Mouse (Mus musculus) 3134 (cell line): ENCODE measurements around the gene Enpep.

Experiments used
- DNase-seq: peaks from one replicate; pipeline ENCODE4 v3.0.0-alpha.2; 2011; ENCODE audit warnings: low spot score; ENCODE audit not compliant: insufficient read length; ENCODE audit errors: extremely low read depth

Gene Enpep

DNA sequence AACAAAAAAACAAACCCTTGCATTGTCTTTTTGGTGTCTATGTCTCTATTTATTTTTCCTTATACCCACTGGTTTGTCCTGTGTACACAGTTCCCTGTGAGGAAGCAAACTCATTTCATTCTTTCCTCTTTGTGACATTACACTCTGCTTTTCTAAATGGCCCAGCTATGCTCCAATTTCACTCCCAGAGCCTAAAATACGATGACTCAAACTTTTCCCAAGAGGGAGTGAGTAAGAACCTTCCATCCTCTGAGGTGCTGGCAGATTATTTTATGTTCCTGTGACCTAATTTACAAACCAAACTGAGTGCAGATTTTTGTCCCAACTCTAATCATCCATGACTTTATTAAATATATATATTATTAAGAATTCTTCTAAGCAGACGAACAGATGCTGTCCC, 19.3 kb downstream of the Enpep start:
- peak; percentile 35 for DNase-seq

DNA sequence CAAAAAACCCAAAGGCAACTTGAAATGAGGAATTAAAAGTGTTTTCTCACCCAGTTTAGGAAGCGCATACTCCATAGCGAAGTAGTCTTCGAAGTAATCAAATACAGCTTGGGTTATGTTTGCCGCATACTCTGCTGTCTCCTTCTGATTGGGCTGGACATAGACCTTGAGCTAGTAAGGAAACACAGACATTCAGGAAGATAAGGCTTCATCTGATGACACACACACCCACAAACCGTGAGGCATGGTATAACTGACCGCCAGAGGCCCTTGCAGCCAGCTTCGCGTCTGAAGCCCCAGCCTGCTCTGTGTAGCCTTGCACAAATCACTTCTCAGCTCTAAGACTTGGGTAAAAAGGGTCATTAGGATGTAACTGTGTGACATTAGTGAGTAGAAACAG, 20.0 kb downstream of the Enpep start:
- no peak for DNase-seq

DNA sequence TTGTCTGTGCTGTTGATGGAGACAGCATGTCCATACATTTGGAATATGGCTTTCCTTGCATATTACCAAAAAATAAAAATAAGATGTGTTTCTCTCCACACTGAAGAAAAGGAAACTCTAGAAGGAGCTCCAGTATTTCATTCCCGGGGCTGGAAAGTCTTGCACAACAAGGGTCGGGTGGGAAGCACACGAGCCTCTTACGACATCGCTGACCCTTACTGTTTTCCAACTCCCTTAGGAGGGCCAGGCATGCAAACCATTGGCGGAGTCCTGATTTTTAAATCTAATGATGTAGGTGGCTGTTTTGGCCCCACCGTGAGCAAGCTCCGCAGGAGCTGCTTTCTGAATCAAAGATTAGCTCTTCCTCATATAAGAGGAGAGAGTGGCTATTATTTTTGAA, 20.6 kb downstream of the Enpep start:
- no peak for DNase-seq

DNA sequence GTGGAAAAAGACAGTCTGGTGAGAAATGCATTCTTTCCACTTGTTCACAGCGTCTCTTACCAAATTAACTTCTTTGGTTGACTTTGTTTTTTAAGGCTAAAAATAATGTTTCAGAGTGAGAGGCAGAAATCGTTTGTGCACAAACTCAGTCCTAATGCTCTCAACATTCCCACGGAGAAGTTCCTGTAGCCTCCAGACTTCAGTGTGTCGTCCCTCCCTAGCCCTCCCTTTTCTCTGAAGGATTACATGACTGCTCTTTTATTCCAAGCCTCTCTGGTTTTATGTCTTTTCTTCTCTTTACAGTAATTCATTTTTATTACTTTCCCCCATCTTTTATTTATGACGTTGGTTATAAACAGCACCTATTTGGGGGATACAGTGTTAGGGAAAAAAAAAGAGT, 22.6 kb downstream of the Enpep start:
- no peak for DNase-seq

DNA sequence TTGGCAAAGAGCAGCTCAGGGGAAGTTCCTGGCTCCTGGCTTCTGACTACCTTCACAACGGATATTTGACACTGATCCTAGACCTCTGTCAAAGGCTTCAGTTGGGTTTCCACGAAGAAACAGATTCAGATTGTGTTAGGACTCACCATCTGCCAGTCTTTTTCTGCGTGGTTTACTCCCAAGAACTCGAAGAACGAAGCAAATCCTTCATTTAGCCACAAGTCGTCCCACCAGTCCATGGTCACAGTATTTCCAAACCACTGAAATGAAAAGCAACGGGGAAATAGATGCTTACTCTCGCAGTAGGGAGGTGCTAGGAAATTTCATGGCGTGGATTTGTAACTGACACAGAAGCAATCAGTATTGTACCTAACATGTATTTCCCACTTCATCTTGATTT, 23.6 kb downstream of the Enpep start:
- no peak for DNase-seq

DNA sequence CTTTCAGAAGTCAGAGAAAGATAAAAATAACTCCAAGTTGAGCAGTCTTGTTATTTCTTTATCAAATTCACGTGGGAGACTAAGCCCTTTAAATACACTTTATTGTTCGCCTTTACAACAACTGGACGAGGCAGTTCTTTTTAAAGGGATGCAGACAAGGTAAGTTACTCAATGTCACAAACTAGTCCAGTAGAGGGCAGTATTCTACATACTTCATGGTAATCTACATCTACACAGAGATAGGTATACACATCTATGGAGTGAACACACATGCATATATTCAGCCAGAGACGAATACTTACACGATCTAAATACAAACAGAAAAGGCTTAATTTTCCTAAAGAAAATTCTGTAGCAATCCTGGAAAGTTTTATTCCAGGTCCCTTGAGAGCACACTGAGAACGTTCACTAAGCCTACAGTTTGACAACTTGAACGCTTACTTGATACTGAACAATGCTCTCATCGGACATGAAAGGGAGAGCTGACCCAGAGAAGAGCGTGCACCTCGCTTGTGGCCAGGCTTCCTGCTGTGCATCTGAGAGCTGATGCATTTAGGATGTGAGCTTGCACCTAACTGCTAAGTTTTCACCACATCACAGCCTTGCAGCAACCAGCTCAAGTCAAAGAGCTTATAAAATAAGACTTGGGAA, 24.3 kb downstream of the Enpep start:
- no peak for DNase-seq

DNA sequence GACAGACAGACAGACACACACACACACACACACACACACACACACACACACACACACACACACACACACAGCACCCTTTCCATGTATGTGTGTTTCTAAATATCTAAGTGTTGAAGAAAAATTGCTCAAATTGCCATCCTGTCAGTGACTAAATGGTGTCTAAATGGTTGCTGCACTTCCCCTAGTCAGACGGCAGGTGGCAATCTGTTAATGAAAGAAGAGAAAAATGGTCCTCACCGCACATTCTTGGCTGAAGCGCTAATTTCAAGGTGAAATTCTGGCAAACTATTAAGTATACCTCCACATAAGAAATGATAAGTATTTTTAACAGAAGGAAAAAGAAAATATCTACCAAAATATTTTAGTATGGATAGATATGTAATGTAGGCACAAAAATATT, 28.6 kb downstream of the Enpep start:
- no peak for DNase-seq

DNA sequence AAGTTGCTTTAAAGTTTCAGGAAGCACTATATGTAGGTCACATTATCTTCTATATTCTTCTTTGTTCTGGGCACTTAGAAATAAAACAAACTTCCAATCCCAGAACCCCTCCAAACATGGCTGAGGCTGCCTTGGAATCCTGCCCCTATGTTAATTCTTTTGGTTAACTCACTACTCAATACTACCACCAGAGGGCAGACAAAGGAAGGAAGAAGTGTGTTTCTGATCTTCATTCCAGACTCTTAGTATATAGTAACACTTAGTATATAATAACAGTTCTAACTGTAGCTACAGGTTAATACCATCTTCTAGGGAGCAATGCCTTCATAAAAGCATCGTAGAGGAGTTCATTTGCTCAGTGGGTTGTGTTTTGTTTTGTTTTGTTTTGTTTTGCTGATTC, 32.6 kb downstream of the Enpep start:
- no peak for DNase-seq

DNA sequence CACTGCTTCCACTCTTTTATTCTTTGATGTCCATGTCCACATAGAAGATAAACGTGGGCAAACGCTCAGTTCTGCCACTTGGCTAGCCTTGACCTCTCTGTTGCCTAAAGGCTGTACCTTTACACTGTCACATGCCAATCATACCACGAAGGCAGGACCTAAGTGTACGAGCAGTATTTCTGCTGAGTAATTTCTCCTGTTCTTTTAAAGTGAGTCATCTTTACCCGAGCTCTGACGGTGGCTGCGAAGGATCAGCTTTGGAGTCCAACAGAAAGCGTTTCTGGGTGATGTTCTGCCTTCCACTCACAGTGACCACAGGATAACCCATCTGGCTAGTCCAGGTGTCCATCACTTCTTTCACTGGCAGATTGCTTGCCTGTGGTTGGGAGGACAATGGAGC, 33.9 kb downstream of the Enpep start:
- DNase-seq, result no peak

DNA sequence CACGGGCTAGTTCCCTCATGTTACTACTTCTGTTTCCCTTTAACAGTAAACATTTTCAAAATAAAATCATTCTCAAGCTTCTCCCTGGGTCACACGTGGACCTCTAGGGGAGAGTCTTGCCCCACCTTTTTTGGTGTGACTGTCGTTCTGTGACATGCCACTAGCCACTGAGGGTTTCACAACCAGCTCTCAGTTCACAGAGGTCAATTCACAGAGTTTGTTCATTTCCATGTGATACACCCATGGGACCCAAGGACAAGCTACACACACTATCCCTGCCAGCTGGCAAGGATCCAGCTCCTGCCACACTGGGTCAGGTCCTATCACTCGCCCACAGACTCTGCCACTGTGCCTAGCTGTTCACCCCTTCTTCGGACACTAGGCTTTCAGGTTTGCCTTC, 35.5 kb downstream of the Enpep start:
- DNase-seq, result no peak

DNA sequence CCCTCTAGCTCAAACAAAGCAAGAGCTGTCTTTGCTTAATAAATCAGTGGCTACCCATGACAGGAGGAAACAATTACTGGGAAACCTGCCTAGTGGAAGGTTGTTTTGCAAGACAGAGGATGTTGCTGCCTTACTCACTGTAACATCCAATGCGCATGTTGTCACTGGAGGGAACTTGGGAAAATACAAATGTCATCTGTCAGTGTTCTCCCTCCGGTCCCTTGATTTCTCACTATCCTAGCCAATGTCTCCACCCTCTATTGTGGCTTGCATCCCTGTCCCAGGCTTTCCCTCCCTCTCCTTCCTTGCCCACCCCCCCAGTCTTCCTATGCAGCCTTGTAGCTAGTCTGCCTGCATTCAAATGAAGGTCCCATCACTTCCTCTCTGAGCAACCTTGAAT, 36.6 kb downstream of the Enpep start:
- no peak for DNase-seq

DNA sequence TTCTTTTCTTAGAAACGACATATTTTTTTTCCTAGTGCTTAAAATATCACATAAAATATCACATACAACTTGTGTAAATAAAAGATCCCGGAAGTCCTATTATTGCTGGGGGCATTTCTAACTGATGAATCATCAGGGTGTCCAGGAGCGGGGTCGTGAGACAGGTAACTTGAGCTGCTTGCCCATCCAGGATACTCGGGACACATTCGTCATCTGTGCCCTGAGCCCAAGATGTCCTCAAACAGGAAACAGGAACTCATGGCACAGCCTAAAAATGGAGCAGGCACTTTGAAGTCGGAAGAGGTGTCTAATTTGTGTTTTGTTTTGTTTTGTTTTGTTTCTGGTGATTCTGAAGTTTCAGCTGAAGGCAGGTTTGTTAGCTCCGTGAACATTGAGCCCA, 43.0 kb downstream of the Enpep start:
- DNase-seq, result no peak

DNA sequence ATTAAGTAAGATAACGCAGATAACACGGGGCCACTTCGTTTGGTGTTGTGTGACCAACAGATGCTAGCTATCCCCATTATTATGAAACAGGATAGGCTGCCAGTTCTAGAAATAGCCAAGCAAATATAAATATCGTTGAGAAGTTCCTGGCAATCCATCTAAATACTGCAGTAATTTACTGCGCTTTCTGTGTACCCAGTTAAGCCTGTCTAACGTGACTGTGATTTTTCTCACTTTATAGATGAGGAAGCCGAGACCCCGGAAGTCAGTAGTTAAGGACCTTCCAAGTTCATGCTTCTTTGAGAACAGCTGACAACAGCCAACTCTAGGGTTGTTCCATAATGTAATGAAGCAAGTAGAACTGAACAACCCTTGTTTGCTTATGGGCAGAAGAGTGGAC, 45.4 kb downstream of the Enpep start:
- DNase-seq, result no peak

DNA sequence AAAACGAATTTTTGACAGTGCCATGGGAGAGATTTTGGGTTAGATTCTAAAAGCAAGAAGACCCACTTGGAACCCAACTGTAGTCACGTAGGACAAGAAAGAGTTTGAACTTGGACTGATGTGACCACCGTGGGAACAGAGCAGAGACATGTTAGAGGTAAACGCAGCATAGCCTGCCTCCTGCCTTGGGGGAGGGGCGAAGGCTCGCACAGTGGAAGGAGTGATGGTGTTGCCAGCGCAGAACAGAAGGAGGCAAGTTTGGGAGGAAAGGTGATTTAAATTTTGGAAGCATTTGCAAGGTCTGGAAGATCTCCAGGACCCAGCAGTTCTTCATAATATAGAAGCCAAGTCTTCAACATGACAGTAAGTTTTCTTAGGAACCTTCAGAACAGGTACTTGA, 46.1 kb downstream of the Enpep start:
- no peak for DNase-seq

DNA sequence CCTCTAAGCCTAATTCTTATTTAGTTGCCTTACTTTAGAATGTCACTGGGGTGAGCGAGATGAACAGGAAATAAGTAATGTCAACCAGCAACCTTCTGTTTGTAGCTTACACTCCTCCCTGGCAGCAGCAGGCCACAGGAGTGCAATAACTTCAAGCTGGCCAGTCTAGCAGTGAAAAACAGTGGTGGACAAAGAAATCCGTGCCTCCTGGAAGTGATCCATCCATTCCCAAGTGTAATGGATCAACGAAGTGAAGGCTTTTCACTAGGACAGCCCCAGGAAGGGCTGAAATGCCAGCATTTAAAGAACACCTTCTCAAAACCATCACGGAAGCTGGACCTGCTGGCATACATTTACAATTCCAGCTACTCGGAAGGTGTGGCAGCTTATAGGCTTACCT, 48.2 kb downstream of the Enpep start:
- no peak for DNase-seq

DNA sequence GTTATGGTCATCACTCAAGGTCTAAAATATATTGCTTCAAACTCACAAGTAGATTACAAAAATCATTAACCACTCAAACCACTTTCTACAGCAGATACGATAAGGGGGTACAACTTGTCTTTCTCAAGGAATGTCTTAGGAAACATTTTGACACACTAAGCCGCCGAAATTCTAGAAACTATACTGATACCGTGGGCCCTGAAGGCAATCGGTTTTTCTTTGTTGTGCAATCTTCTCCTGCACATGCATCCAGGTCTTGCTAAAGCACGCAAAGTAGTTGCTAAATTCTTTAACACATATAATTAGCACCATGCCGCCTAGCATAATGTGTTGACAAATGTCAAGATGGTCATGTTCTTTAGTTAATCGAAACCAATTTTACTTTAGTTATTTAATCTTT, 53.1 kb downstream of the Enpep start:
- no peak for DNase-seq

DNA sequence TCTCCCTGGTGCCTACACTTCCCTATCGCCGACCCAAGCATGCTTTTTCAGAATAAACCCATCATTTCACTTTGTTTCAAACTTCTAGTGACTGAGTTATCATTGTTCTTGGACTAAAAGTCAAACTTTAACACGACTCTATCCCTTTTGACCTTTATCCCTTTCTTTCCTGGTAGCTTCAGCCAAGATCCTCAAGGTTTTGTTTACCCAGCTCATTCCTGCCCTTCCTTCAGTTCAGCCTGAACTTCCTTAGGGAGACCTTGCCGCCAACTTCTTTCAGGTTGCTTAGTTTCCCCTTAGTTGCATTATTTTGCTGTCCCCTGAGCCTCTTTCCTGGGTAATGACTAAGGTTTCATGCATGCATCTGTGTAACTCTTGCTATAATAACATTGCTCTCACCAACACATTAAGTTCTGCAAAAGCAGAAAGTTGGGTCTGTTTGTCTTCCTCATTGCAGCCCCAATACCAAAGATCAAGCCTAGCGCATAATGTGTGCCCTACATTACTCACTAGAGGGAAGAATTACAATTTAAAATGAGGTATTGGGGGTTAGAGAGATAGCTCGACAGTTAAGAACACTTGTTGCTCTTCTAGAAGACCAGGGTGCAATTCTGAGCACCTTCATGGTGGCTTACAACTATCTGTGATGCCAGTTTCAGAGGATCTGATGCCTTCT, 59.2 kb downstream of the Enpep start:
- no peak for DNase-seq

DNA sequence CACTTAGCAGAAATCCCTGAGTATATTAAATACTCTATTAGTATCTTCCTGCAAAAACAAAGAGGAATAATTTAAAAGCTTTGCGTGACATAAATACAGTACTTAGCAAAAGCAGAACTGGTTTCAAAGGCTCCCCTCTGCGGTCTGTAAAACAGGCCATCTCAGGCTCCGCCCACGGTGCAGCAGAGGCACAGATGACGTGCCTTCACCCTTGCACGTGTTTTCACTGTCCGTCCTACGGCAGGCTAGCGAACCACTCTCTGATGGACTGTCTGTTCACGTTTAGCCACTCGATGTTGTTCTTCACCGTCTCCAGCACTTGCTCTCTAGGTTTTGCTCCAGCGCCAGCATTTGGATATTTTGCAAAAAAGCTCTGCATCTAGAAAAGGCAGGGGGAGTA, 62.5 kb downstream of the Enpep start:
- no peak for DNase-seq

DNA sequence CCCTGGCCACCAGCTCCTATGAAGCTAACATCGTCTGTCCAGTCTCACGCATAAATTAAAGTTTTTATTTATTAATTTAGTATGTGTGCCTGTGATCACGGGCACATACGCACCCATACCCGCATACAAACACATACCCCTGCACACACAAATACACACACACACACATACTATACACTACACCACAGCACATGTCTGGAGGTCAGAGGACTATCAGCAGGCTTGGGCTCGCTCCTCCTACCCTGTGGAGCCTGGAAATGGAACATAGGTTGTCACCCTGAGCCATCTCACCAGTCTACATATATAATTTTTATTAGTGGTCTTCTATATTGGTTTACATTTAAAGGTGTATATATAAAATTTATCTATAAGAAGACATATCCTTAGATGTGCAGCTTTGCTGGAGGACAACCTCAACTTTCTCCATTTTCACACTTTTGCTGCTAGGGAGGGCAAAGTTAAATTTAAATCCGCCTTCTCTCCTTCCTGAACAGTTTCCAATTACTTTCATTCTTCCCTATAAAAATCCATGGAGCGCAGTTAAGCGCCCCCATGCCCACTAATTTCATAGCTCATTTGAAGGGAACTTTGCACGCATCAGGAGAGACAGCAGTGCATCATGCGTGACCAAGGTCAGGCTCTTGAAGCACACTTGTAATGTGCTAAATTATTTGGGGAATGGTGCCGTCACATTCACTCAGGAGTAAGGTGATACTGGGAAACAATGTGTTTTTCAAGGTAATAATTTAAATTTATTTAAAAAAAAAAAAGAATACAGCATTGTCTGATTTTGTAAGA, 63.4 kb downstream of the Enpep start:
- DNase-seq, result no peak

DNA sequence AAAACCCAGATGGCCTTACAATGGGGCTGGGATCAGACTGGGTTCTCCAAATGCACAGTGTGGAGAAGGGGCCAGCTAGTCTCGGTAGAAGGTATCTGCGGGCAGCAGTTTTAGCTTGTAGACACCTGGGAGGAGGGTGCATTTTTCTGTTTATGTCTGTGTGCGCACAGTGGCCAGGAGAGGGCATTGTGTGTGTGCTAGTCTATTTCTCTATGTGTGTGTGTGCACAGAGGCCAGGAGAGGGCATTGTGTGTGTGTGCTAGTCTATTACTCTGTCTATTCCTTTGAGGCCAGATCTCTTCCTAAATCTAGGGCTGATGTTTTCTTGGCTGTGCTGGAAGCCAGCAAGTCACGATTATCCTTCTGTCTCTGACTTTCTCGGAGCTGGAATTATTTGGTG, 74.0 kb downstream of the Enpep start:
- peak; percentile 16 for DNase-seq

DNA sequence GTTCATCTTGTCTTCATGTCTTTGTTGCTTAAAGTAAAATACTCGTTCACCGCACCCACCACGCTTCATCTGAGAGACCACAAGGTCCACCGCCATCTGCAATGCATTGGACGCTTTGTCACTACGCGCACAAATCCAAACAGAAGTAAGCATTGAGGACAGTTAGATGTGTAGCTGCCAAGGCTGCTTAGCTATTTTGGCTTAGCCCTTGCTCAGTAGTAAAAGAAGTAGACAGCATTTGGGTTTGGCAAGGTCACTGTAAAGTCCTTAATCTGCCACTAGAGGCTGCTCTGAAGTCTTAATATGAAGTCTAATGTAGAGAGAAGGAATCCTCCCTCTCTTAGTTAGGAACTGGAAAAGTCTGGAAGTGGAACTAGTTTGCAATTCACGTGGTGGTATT, 75.8 kb downstream of the Enpep start:
- DNase-seq, result no peak

DNA sequence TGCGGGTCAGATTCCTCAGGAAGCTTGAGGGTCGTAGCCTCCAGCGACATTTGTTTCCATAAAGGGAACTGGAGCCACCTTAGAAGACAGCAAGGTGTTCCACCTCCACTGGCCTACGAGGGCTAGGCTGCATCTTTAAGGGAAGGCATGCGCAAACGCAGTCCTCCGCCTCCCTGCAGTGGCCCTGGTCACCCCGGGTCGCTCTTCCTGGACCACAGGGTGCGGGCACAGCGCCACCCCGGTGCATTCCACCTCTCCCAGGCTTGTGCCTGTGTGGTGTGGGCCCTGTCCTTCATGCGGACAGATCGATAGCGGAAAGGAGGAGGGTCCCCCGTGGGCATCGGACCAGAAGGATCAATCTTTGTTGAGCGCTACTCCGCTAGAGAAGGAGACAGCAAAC, 76.2 kb downstream of the Enpep start:
- DNase-seq, result no peak
